Mouse (Mus musculus): ENCODE results near the gene B230219D22Rik. TPM values are rescaled to one million over a fixed set of nuclear protein-coding genes. Genes with fewer than 3 reads are reported as not detected.

B230219D22Rik gene
- polyA plus RNA-seq, 1 experiment from 2014 or later: 34.3 TPM

- no peak overlapping the region for H3K4me2 ChIP-seq (ENCODE audit: low read depth, low read length)
- H3K9ac ChIP-seq (ENCODE audit: low read depth, low read length): no peak overlapping the region
- no peak for ATAC-seq
- H3K36me3 ChIP-seq (ENCODE audit: control insufficient read depth, insufficient read depth, low read length): no peaks in the 10 kb centered on the region
- no peak overlapping the region for H3K27ac ChIP-seq (ENCODE audit: low read length)
- WGBS: 88% methylated on average over 8 of the region's 8 CpGs
- H3K9me3 ChIP-seq (ENCODE audit: control insufficient read depth, low read length): no peaks in the 10 kb centered on the region
- H3K4me3 ChIP-seq (ENCODE audit: low read length): no peak overlapping the region
- no peaks in the 10 kb centered on the region for H3K27me3 ChIP-seq (replicated peaks; ENCODE audit: control insufficient read depth, insufficient read depth, low read length)
- no peaks in the 10 kb centered on the region for H3K4me1 ChIP-seq (ENCODE audit: control insufficient read depth, insufficient read depth, low read length)
Observed at GRCm38 (mm10) chr13:55737885-55738284, 45.0 kb downstream of the B230219D22Rik start.

- 72% methylated on average over 8 of the region's 8 CpGs for WGBS
- H3K4me3 ChIP-seq (ENCODE audit: low read length): no peak overlapping the region
- no peaks in the 10 kb centered on the region for H3K4me1 ChIP-seq (ENCODE audit: control insufficient read depth, insufficient read depth, low read length)
- H3K9ac ChIP-seq (ENCODE audit: low read depth, low read length): no peak overlapping the region
- no peaks in the 10 kb centered on the region for H3K36me3 ChIP-seq (ENCODE audit: control insufficient read depth, insufficient read depth, low read length)
- no peak overlapping the region for H3K4me2 ChIP-seq (ENCODE audit: low read depth, low read length)
- no peaks in the 10 kb centered on the region for H3K9me3 ChIP-seq (ENCODE audit: control insufficient read depth, low read length)
- H3K27ac ChIP-seq (ENCODE audit: low read length): no peak overlapping the region
- no peak for ATAC-seq
- no peaks in the 10 kb centered on the region for H3K27me3 ChIP-seq (replicated peaks; ENCODE audit: control insufficient read depth, insufficient read depth, low read length)
Observed at GRCm38 (mm10) chr13:55742306-55742705, 49.4 kb downstream of the B230219D22Rik start.

Other genes with a start within 250 kb of the B230219D22Rik start
- 13.6 and 16.2 TPM in 2 replicates for gene Grk6, start 248.1 kb upstream of the B230219D22Rik start, polyA plus RNA-seq (2015; fragmentation: Nextera tagmentation; extraction: Ambion mirVana)
- gene Prr7, start 228.9 kb upstream of the B230219D22Rik start, polyA plus RNA-seq (2015; fragmentation: Nextera tagmentation; extraction: Ambion mirVana): 0.10 and 0.18 TPM in 2 replicates
- gene Dbn1, start 205.0 kb upstream of the B230219D22Rik start, polyA plus RNA-seq (2015; fragmentation: Nextera tagmentation; extraction: Ambion mirVana): 88.4 and 91.2 TPM in 2 replicates
- 189 and 200 TPM in 2 replicates for gene Pdlim7, start 179.4 kb upstream of the B230219D22Rik start, polyA plus RNA-seq (2015; fragmentation: Nextera tagmentation; extraction: Ambion mirVana)
- gene Dok3, start 163.8 kb upstream of the B230219D22Rik start, polyA plus RNA-seq (2015; fragmentation: Nextera tagmentation; extraction: Ambion mirVana): 2.7 and 3.0 TPM in 2 replicates
- gene Ddx41, start 156.5 kb upstream of the B230219D22Rik start, polyA plus RNA-seq (2015; fragmentation: Nextera tagmentation; extraction: Ambion mirVana): 50.5 and 54.8 TPM in 2 replicates
- gene Fam193b, start 122.0 kb upstream of the B230219D22Rik start, polyA plus RNA-seq (2015; fragmentation: Nextera tagmentation; extraction: Ambion mirVana): 21.2 and 22.5 TPM in 2 replicates
- gene Tmed9, start 119.4 kb upstream of the B230219D22Rik start, polyA plus RNA-seq (2015; fragmentation: Nextera tagmentation; extraction: Ambion mirVana): 121 and 131 TPM in 2 replicates
- gene B4galt7, start 93.2 kb upstream of the B230219D22Rik start, polyA plus RNA-seq (2015; fragmentation: Nextera tagmentation; extraction: Ambion mirVana): 20.7 and 21.6 TPM in 2 replicates
- 40.7 and 44.0 TPM in 2 replicates for gene Caml, start 70.1 kb upstream of the B230219D22Rik start, polyA plus RNA-seq (2015; fragmentation: Nextera tagmentation; extraction: Ambion mirVana)
- gene Ddx46, start 58.1 kb upstream of the B230219D22Rik start, polyA plus RNA-seq (2015; fragmentation: Nextera tagmentation; extraction: Ambion mirVana): 26.7 and 27.2 TPM in 2 replicates
- gene Txndc15, start 21.5 kb downstream of the B230219D22Rik start, polyA plus RNA-seq (2015; fragmentation: Nextera tagmentation; extraction: Ambion mirVana): 67.7 and 71.3 TPM in 2 replicates
- 71.9 and 72.3 TPM in 2 replicates for gene Pcbd2, start 34.2 kb downstream of the B230219D22Rik start, polyA plus RNA-seq (2015; fragmentation: Nextera tagmentation; extraction: Ambion mirVana)
- 0.13 TPM in 1 of 2 replicates, not detected in the other for gene Catsper3, start 91.4 kb downstream of the B230219D22Rik start, polyA plus RNA-seq (2015; fragmentation: Nextera tagmentation; extraction: Ambion mirVana)
- gene Pitx1, start 143.1 kb downstream of the B230219D22Rik start, polyA plus RNA-seq (2015; fragmentation: Nextera tagmentation; extraction: Ambion mirVana): 9.0 and 9.1 TPM in 2 replicates

All from intestine, embryonic 16.5 days (tissue).